Mouse (Mus musculus) liver, postnatal 0 days (tissue): ENCODE measurements at regions not wholly inside any gene's neighbourhood (a gene's known extent, or its start where the extent isn't known, plus 50 kb on each side); places are given as distances from the start of the nearest gene placed in this dataset.

Source experiments
- CTCF ChIP-seq: sonication (generic); IDR thresholded peaks from 2 replicates; pipeline ENCODE4 v1.5.1; 2016; ENCODE audit warnings: antibody characterized with exemption, low read depth
- EP300 ChIP-seq: IDR thresholded peaks from 2 replicates; pipeline ENCODE4 v1.6.1; 2016; ENCODE audit warnings: antibody characterized with exemption, low read depth, mild to moderate bottlenecking

DNA sequence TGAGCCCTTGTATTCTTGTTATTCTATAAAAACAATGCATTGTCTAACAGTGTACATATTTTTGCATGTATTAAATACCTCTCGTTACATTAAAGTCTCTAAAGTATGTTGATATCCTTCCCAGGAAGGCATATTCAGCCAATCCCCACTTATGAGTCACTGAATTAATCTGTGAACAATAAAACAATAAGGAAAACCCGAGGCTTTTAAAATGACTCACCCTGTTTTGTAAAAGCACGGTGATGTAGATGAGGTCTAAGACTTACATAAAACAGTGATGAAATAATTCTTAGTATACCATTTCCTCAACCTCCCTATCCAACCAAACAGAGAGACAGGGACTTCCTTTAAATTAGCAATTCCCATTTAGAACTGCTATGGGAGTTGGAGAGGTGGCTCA lies 95.8 kb downstream of the Asb7 start:
- no peak for TF ChIP-seq CTCF
- no peak for TF ChIP-seq EP300
